Mouse (Mus musculus): ENCODE data around the gene Olfr574. TPM values are rescaled to one million over a fixed set of nuclear protein-coding genes. Genes with fewer than 3 reads are reported as not detected.

Gene Olfr574
- not detected in 2 replicates for polyA plus RNA-seq (2012; rRNA removed)

DNA sequence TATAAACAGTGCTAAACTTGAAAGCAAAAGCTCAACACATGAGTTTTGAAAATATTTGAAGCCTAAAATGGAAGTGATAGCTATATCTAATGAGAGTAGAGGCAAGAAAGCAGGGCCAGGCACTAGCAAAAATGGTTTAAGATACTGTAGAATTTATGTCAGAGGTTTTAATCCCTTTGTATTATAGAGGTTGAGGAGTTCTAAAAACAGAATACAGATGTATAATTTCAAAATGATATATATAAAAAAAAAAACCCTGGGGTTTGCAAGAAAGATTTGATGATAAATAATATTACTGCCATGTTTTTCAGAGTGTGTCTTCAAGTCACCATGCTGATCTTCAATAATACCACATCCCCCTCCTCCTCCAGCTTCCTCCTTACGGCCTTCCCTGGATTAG, at the start of gene Olfr574:
Olfr574 (plus strand) TSS at position 301 of the 400 bp plus-strand sequence.
- Histone ChIP-seq H3K27ac (ENCODE audit: insufficient read depth, low read depth, low read length) (no peak within 1 kb of the TSS), H3K4me3 (ENCODE audit: low read depth, low read length) (no peak within 1 kb of the TSS), H3K27me3 (ENCODE audit: control insufficient read depth, insufficient read depth, low read length) (no peaks in the 10 kb centered on the region), H3K4me1 (ENCODE audit: control insufficient read depth, insufficient read depth, insufficient read length, low read length) (no peaks in the 10 kb centered on the region), H3K36me3 (ENCODE audit: control insufficient read depth, insufficient read depth, low read length) (no peaks in the 10 kb centered on the region)
- WGBS = 94% methylated on average over 1 of the region's 1 CpGs
- TF ChIP-seq CTCF (IDR thresholded peaks at IDR 0.05; ENCODE audit: extremely low read depth, insufficient read length, insufficient replicate concordance, low read depth, low read length) = no peak
- TF ChIP-seq POLR2A (IDR thresholded peaks at IDR 0.05; ENCODE audit: low read depth, low read length) = no peak

- Histone ChIP-seq H3K27ac (ENCODE audit: insufficient read depth, low read depth, low read length) (no peak overlapping the region), H3K4me1 (ENCODE audit: control insufficient read depth, insufficient read depth, insufficient read length, low read length) (no peaks in the 10 kb centered on the region), H3K4me3 (ENCODE audit: low read depth, low read length) (no peak overlapping the region), H3K27me3 (ENCODE audit: control insufficient read depth, insufficient read depth, low read length) (no peaks in the 10 kb centered on the region), H3K36me3 (ENCODE audit: control insufficient read depth, insufficient read depth, low read length) (no peaks in the 10 kb centered on the region)
- TF ChIP-seq POLR2A (IDR thresholded peaks at IDR 0.05; ENCODE audit: low read depth, low read length) (no peak), CTCF (IDR thresholded peaks at IDR 0.05; ENCODE audit: extremely low read depth, insufficient read length, insufficient replicate concordance, low read depth, low read length) (no peak)
- 22% methylated on average over 1 of the region's 1 CpGs for WGBS
These were observed 33.0 kb upstream of the Olfr574 start for GRCm38 (mm10) chr7:102915261-102915660.

DNA sequence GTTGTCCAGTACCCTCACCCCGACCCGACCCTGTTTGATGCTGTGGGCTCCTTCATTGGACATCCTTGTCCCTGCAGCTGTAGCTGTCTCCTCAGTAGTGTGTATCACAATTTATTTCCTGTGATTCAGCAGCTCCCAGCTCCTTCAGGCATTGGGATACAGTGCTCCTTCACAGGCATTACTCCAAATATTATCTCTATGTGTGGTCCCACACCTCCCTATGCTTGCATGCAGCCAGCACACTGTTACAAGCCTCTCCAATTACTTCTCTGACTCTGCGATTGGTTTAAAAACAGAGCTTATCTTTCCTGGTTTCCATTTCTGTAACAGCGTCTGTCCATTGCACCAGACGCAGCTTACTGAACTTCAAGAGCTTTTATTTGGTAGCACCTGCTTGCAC, 31.9 kb upstream of the Olfr574 start:
- Histone ChIP-seq H3K36me3 (ENCODE audit: control insufficient read depth, insufficient read depth, low read length) (no peaks in the 10 kb centered on the region), H3K27me3 (ENCODE audit: control insufficient read depth, insufficient read depth, low read length) (no peaks in the 10 kb centered on the region), H3K4me3 (ENCODE audit: low read depth, low read length) (no peak overlapping the region), H3K27ac (ENCODE audit: insufficient read depth, low read depth, low read length) (no peak overlapping the region), H3K4me1 (ENCODE audit: control insufficient read depth, insufficient read depth, insufficient read length, low read length) (no peaks in the 10 kb centered on the region)
- 38% methylated on average over 5 of the region's 5 CpGs for WGBS
- TF ChIP-seq CTCF (IDR thresholded peaks at IDR 0.05; ENCODE audit: extremely low read depth, insufficient read length, insufficient replicate concordance, low read depth, low read length) (no peak), POLR2A (IDR thresholded peaks at IDR 0.05; ENCODE audit: low read depth, low read length) (no peak)

GRCm38 (mm10) chr7:102917032-102917875, 31.0 kb upstream of the Olfr574 start, which contains the start of gene Olfr571:
Gene Olfr571, minus strand, starts transcription at chr7:102917536.
- no peaks in the 10 kb centered on the region for H3K36me3 ChIP-seq (ENCODE audit: control insufficient read depth, insufficient read depth, low read length)
- H3K4me3 ChIP-seq (ENCODE audit: low read depth, low read length) = no peak within 1 kb of the TSS
- no peaks in the 10 kb centered on the region for H3K4me1 ChIP-seq (ENCODE audit: control insufficient read depth, insufficient read depth, insufficient read length, low read length)
- TF ChIP-seq POLR2A (IDR thresholded peaks at IDR 0.05; ENCODE audit: low read depth, low read length) = no peak
- no peak for TF ChIP-seq CTCF (IDR thresholded peaks at IDR 0.05; ENCODE audit: extremely low read depth, insufficient read length, insufficient replicate concordance, low read depth, low read length)
- WGBS = 40% methylated on average over 4 of the region's 4 CpGs
- H3K27me3 ChIP-seq (ENCODE audit: control insufficient read depth, insufficient read depth, low read length) = no peaks in the 10 kb centered on the region
- H3K27ac ChIP-seq (ENCODE audit: insufficient read depth, low read depth, low read length) = no peak within 1 kb of the TSS

DNA sequence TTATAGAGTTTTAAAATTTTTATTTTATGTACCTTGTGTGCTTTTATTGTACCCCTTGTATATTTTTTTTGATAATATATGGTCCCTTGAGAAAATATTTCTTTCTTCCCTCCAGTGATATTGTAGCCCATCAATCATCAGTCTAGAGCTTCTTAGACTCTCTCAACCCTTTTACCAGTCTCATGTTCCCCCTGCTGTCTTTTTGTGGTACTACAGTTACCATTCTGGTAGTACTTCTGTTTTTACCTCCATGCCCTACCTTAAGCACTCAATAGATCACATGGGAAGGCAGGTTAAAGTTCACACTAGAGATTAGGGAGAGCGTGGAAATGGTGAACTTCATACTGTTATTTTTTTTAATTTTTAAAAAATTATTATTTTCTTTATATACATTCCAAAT, 28.6 kb upstream of the Olfr574 start:
- H3K4me1 ChIP-seq (ENCODE audit: control insufficient read depth, insufficient read depth, insufficient read length, low read length) = no peaks in the 10 kb centered on the region
- TF ChIP-seq POLR2A (IDR thresholded peaks at IDR 0.05; ENCODE audit: low read depth, low read length) (no peak), CTCF (IDR thresholded peaks at IDR 0.05; ENCODE audit: extremely low read depth, insufficient read length, insufficient replicate concordance, low read depth, low read length) (no peak)
- no peak overlapping the region for H3K27ac ChIP-seq (ENCODE audit: insufficient read depth, low read depth, low read length)
- no peaks in the 10 kb centered on the region for H3K27me3 ChIP-seq (ENCODE audit: control insufficient read depth, insufficient read depth, low read length)
- H3K36me3 ChIP-seq (ENCODE audit: control insufficient read depth, insufficient read depth, low read length) = no peaks in the 10 kb centered on the region
- 4% methylated on average over 1 of the region's 1 CpGs for WGBS
- no peak overlapping the region for H3K4me3 ChIP-seq (ENCODE audit: low read depth, low read length)

- Histone ChIP-seq H3K36me3 (ENCODE audit: control insufficient read depth, insufficient read depth, low read length) (no peaks in the 10 kb centered on the region), H3K27ac (ENCODE audit: insufficient read depth, low read depth, low read length) (no peak within 1 kb of the TSS), H3K27me3 (ENCODE audit: control insufficient read depth, insufficient read depth, low read length) (no peaks in the 10 kb centered on the region), H3K4me3 (ENCODE audit: low read depth, low read length) (no peak within 1 kb of the TSS), H3K4me1 (ENCODE audit: control insufficient read depth, insufficient read depth, insufficient read length, low read length) (no peaks in the 10 kb centered on the region)
- TF ChIP-seq POLR2A (IDR thresholded peaks at IDR 0.05; ENCODE audit: low read depth, low read length) (no peak), CTCF (IDR thresholded peaks at IDR 0.05; ENCODE audit: extremely low read depth, insufficient read length, insufficient replicate concordance, low read depth, low read length) (no peak)
- 69% methylated on average over 1 of the region's 1 CpGs for WGBS
These were observed 24.2 kb upstream of the Olfr574 start, which contains the start of gene Olfr572 for GRCm38 (mm10) chr7:102924109-102924508. Gene Olfr572, plus strand, starts transcription at chr7:102924409.

- no peaks in the 10 kb centered on the region for H3K27me3 ChIP-seq (ENCODE audit: control insufficient read depth, insufficient read depth, low read length)
- H3K4me3 ChIP-seq (ENCODE audit: low read depth, low read length) = no peak overlapping the region
- H3K27ac ChIP-seq (ENCODE audit: insufficient read depth, low read depth, low read length) = no peak overlapping the region
- H3K36me3 ChIP-seq (ENCODE audit: control insufficient read depth, insufficient read depth, low read length) = no peaks in the 10 kb centered on the region
- TF ChIP-seq POLR2A (IDR thresholded peaks at IDR 0.05; ENCODE audit: low read depth, low read length) (no peak), CTCF (IDR thresholded peaks at IDR 0.05; ENCODE audit: extremely low read depth, insufficient read length, insufficient replicate concordance, low read depth, low read length) (no peak)
- H3K4me1 ChIP-seq (ENCODE audit: control insufficient read depth, insufficient read depth, insufficient read length, low read length) = no peaks in the 10 kb centered on the region
- 49% methylated on average over 3 of the region's 3 CpGs for WGBS
These were observed 21.2 kb upstream of the Olfr574 start for GRCm38 (mm10) chr7:102927105-102927504.
